Mouse (Mus musculus) cerebellum, adult (tissue): ENCODE measurements around the gene Mtmr6.

Experiments used
- ATAC-seq: cut with Nextera tagmentation; 2 replicates; pipeline ENCODE4 v1.9.2; 2017; ENCODE audit warnings: mild to moderate bottlenecking, moderate library complexity, mixed read lengths; ENCODE audit not compliant: insufficient number of reproducible peaks, low FRiP score, low TSS enrichment

Mtmr6 gene

GRCm38 (mm10) chr14:60264990-60265876 is at the start of gene Mtmr6:
Gene Mtmr6, plus strand, starts transcription at chr14:60265228.
- ATAC-seq: peak; percentile 99

GRCm38 (mm10) chr14:60216125-60216524 is 48.9 kb upstream of the Mtmr6 start:
- ATAC-seq: no peak

GRCm38 (mm10) chr14:60217616-60218015 is 47.4 kb upstream of the Mtmr6 start:
- ATAC-seq: no peak

- ATAC-seq: no peak
These were observed 45.1 kb upstream of the Mtmr6 start for GRCm38 (mm10) chr14:60219886-60220285.

- ATAC-seq: no peak
These were observed 26.5 kb upstream of the Mtmr6 start for GRCm38 (mm10) chr14:60238551-60238950.

GRCm38 (mm10) chr14:60250366-60250765 is 14.7 kb upstream of the Mtmr6 start:
- ATAC-seq: no peak

- ATAC-seq: no peak; the same call in 1 of the 2 replicates
These were observed 14.1 kb upstream of the Mtmr6 start for GRCm38 (mm10) chr14:60250879-60251278.

GRCm38 (mm10) chr14:60251281-60252003 is 13.6 kb upstream of the Mtmr6 start, which contains the start of the genes Nupl1 and Gm49336:
Gene Nupl1, minus strand, starts transcription at chr14:60251431.
Gene Gm49336, minus strand, starts transcription at chr14:60251507.
- peak; percentile 98 for ATAC-seq

GRCm38 (mm10) chr14:60252004-60253000 is 12.7 kb upstream of the Mtmr6 start:
- ATAC-seq: no peak

GRCm38 (mm10) chr14:60253466-60253865 is 11.6 kb upstream of the Mtmr6 start:
- ATAC-seq: no peak

- no peak for ATAC-seq
These were observed 10.3 kb upstream of the Mtmr6 start for GRCm38 (mm10) chr14:60254774-60255173.

- ATAC-seq: no peak
These were observed 8.7 kb upstream of the Mtmr6 start for GRCm38 (mm10) chr14:60256356-60256755.

GRCm38 (mm10) chr14:60257101-60257500 is 7.9 kb upstream of the Mtmr6 start:
- no peak for ATAC-seq

GRCm38 (mm10) chr14:60257851-60258250 is 7.2 kb upstream of the Mtmr6 start:
- no peak for ATAC-seq

- ATAC-seq: no peak
These were observed 2.7 kb upstream of the Mtmr6 start for GRCm38 (mm10) chr14:60262316-60262715.

- ATAC-seq: no peak
These were observed 4.3 kb downstream of the Mtmr6 start for GRCm38 (mm10) chr14:60269333-60269732.

GRCm38 (mm10) chr14:60273346-60273745 is 8.3 kb downstream of the Mtmr6 start:
- no peak for ATAC-seq

- ATAC-seq: no peak
These were observed 10.6 kb downstream of the Mtmr6 start for GRCm38 (mm10) chr14:60275301-60276276.
